Mouse (Mus musculus): ENCODE measurements around the gene Ispd.
A peak's percentile ranks its signal among the peaks of the same experiment; 100 is the strongest.
"Not testable (repeated sequence)": the region's sequence is repeated elsewhere in the genome, so short reads cannot be mapped to it uniquely, and the experiment has no call there.

Ispd gene

DNA sequence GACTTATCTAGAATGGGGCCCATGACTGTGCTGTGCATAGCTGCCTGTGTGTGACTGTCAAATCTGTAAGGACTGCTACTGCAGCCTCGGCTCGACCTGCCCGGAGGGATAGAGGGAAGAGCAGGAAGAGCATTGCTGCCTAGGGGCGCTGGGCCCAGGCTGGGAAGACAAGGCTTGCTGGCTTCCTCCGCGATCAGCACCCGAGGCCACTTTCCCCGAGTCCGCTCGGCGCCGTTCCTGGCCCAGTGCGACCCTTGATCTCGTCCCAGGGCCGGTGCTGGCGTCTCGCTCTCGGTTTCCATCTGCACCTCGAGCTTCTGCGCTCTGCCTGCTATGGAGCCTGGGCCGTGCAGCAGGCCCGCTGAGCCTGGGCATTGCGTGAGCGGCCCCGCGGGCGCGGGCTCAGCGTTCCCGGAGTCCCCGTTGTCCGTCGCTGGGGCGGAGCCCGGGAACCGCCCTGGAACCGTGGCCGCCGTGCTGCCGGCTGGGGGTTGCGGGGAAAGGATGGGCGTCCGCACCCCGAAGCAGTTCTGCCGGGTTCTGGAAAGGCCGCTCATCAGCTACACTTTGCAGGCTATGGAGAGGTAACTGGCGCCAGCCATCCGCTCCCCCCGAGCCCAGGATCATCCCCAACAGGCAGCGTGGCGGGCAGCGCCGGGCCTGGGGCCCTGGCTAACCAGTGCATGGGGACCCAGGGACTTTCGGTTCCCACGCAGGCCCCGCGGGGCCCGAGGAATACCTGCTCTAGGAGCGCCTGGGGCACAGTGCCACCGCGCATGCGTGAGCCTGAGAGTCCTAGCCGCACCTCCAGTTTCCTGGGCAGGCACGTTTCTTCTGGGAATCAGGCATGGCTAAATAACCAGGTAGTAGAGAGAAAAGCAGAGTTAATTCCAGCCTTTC, at the start of gene Ispd, which contains the start of gene D630036H23Rik:
Gene Ispd, plus strand, starts transcription at position 10 of the 900 bp plus-strand sequence.
Gene D630036H23Rik, minus strand, starts transcription at position 741 of the 900 bp plus-strand sequence.
- DNase-seq (ENCODE audit: low spot score), result peak; percentile 56

DNA sequence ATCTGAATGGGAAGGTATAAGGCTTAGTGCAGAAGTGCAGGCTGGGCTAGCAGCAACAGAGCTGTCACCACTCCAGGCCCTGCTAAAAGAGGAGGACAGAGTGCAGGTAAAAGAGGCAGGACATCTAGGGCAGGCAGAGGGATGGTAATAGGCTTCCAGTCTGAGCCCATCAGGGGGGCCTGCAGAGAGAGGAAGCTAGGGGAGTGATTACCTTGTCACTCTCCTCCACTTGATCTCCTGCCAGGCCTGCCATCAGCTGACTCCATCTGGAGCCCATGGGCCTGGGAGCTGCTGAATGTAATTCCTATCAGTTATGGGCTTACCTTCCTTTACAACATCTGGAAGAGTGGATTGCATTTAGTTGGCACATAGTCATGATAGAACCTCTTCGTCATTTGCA, 48.6 kb upstream of the Ispd start:
- no peak for DNase-seq (ENCODE audit: low spot score)

DNA sequence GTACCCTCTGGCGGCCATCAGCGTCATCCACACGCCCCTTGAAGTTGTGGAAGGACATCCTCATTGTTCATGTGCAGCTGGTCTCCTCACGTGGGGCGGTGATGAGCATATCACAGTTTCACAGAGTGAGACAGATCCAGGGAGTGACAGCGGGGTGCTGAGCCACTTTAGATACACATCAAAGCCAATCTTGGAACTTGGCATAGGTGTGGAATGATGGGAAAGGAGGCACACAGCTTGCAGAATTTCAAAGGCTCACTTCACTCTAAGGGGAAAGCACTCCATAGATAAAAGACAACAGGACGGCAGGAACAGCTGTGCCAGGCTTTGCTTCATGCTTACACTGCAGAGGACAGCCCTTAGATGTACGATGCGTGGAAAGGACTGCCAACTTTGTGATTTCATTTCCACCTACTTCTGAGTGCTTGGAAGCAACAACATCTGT, 47.4 kb upstream of the Ispd start:
- no peak for DNase-seq (ENCODE audit: low spot score)

DNA sequence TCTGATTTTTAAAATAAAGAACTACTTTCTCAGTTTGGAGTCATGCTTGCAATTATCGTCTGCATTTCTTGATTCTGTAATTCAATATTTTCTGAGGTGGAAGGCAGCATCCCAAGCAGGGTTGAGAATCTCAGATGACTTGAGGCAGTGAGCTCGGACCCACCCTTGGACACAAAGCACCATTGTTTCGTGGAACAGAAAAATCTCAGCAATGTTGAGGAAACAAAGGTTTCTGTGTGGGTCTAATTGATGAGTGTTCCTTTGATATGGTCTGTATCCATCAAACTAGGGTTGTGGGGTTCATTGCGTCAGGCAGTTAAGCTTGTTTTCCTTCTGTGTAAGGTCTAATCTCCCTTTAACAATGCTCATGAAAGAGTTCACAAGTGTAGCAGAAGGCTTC, 37.1 kb upstream of the Ispd start:
- no peak for DNase-seq (ENCODE audit: low spot score)

DNA sequence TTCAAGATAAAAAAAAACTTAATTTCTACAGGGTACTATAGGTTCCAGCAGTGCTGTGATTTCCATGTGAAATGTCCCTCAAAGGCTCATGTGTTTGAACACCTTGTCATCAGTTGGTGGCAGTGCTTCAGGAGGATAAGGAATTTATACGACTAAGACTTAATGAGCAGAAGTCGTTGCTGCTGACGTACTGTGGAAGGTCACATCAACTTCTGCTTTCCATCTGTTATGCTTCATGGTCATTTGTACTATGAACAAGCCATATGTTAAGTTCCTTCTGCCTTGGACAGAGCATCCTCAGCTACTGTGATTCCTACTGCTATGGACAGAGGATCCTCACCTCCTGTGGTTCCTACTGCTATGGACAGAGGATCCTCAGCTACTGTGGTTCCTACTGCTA, 21.2 kb upstream of the Ispd start:
- DNase-seq (ENCODE audit: low spot score), result no peak

DNA sequence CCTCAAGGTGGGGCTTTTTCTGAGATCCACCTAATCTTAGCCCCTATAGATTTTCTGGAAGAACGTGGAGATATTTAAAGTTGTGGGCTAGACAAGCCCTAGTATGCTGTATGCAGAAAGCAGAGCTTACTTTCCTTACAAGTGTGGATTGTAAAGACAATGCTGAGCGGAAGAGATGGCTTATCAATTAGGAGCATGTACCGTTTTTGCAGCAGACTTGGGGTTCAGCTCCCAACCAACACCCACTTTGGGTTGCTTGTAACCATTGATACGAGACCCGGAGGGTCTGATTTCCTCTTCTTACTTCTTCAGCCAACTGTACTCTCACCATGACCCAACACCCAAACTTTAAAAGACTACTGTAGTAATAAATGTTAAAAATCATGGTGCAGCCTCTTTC, 20.6 kb upstream of the Ispd start:
- DNase-seq (ENCODE audit: low spot score), result no peak

DNA sequence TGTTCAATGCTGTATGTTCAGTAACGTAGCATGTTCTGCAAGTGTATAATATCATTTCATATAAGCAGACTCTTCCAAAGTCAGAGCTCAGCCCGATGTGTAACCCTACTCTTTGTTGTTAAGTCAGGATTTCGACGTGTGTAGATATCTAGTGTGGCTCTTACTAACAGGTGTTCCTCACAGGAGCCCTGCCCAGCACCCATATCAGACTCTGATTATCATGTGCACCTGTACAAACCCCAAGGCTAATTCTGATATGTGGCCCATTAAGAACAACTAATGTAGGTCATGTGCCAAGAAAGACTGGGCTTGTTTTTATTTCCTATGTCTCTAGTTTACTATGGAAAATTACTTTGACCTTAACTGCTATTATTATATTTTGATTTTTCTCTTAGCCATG, 17.2 kb upstream of the Ispd start:
- DNase-seq (ENCODE audit: low spot score), result no peak

DNA sequence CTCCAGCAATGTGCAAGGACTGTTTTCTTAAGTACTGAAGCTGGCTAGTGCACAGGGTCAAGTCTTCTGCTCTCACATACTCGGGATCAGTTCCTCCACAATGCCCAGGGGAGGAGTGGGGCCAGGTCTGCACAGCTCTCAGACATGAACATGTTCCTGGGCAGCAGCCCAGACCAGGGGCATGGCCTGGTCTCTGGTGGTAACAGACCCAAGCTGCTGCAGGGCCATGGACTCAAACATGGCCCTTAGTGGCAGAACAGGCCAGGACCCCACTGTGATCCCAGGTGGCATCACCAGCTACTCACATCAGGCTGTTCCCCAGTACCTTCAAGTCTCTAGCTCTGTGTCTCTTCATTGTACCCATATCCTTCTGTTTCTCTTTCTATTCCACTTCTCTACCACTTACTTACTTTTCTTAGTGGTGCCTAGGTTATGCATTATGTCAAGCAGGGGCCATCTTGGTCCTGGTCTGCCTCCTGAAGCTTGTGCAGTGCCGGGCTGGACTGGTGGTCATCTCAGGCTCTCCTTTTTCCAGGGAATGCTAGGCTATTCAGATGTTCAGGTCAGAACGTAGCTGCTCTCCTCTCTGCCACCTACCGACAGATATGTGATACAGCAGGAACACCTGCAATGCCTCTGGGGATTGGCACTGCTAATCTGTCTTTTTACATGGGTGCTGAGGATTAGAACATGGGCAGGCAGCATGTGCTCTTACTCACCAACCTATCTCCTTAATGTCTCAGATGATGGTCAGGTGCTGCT, 7.8 kb upstream of the Ispd start:
- DNase-seq (ENCODE audit: low spot score), result no peak

DNA sequence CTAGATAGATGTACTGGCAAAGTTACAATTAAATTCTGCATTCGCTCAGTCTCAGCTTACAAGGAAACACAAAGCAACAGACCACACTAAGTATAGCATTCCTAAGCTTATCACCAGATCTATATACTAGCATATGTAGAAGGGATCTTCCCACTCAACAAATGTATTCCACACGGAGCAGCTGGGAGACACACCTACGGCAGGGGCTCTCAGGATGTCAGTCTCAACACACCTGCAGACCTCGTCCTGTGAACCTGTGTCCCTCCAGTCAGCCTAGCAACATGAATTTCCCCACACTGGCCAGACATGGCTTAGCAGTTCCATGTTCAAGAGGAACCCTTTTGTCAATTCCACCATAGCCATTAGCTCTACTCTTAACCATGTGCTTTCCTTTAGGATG, 4.9 kb upstream of the Ispd start:
- DNase-seq (ENCODE audit: low spot score), result not testable (repeated sequence)

DNA sequence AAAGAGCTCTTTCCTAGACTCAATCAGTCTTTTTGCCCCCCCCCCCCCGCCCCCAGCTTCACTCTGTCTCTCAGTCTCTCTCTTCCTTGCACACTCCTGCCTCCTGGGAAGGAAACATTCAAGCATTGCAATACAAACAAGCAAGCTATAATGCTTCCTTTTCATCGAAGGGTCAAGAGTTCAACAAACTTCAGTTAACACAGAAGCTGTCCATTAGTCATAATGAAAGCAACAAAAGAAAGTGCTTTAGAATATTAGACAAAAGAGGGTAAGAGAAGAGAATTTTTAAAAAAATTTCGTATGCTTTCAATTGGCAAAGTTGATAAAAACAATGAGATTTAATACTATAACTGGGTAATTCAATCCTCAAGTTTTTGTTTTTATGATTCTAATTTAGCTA, 996 bp upstream of the Ispd start:
- no peak for DNase-seq (ENCODE audit: low spot score)

DNA sequence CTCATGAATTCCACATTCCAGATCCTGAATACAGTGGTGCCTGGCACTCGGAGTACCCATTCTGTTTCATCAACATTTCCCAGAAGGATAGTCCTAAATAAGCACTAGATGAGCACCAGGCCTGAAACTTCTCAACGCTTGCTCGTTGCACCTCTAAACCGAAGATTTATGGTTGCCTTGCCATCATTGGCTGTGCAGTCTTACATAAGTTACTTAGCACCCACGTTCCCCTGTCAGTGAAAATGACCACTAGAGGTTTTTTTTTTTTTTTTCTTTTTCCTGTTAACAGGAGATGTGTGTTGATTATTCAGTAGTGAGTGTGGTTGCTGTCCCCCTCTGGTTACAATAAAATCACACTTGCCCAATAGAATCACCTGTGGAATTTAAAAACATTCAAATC, 444 bp upstream of the Ispd start:
- no peak for DNase-seq (ENCODE audit: low spot score)

DNA sequence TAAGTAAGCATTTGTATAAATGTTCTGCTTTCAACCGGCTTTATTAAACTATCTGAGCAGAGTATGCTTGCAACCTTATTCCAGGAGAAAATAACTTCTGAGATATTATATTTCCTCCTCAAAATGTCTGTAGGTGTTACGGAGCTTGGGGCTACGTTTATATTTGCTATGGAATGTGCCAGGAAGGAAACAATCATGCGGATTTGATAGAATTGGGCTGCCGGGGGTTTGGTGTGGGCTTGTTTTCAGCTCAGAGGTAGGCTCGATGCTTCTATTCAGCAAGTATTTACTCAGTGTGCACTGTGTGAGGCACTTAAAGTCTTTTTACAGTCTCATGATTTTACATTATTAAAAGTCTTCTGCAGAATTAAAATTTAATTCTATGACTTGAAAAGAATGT, 4.1 kb downstream of the Ispd start:
- no peak for DNase-seq (ENCODE audit: low spot score)

DNA sequence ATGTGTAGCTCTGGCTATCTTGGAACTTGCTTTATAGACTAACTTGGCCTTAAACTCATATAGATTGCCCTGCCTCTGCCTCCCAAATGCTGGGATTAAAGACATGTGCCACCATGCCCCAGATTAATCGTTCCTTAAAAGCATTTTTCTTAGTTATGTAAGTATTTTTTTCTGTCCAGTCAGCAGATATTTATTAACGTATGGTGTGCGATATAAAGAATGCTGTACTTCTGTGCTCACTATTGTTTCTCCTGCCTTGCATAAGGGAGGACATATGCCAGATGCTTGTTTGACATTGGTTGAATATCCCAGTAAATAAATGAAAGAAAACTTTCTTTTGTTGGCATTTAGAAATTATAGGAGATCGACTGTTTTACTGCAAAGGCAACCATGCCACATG, 5.7 kb downstream of the Ispd start:
- DNase-seq (ENCODE audit: low spot score), result no peak

DNA sequence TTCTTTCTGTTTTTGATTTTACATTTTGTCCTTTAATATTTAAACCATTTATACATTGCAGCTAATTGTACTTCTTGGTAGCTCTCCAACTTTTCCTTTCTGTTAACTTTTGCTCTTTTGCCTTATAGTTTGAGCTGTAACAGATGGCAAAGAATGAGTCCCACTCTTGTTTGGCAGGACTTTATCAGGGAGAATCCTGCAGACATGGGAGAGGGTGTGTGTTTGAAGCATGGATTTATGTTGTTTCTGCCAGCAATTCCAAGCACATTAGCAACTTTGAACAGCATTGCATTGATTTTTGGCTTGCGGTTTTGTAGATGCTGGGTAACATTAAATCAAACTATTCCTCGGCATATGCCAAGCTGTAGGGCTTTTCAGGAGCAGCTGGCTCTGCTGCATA, 13.9 kb downstream of the Ispd start:
- no peak for DNase-seq (ENCODE audit: low spot score)

DNA sequence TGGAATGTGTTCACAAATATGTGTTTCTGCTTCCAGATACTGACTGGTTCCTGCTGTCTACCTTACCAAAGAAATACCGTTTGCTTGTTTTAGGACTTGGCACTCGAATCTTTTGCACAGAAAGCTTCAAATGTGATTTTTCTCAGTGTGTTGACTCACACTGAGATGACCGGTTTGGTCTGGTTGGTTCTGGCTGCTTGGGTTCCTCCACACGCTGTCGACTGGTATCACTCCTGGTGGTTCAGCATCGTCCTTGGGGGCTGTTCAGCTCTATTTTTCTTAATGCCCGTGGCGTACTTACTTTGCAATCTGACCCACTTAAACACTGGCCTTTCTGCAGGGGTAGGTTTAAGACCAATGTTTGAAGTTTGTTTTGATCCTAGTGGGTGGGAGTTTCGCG, 42.4 kb downstream of the Ispd start:
- DNase-seq (ENCODE audit: low spot score), result no peak

DNA sequence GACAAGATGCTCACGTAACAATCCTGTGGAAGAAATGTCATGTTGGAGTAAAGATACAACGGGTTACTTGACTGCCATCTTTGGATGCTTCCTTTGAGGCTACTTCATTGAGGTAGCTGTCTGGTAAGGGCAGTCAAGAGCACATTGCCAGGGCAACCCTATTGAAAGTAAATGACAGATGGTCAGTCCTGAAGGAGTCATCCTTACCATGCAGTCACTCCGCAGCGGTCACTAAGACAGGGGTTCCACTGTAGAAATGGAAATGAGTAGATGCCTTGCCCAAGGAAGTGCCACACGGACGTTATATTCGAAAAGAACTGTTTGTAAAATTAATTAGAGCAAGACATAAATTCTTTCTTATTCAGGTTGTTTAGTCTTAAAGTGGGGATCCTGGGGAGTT, 44.0 kb downstream of the Ispd start:
- DNase-seq (ENCODE audit: low spot score), result no peak

DNA sequence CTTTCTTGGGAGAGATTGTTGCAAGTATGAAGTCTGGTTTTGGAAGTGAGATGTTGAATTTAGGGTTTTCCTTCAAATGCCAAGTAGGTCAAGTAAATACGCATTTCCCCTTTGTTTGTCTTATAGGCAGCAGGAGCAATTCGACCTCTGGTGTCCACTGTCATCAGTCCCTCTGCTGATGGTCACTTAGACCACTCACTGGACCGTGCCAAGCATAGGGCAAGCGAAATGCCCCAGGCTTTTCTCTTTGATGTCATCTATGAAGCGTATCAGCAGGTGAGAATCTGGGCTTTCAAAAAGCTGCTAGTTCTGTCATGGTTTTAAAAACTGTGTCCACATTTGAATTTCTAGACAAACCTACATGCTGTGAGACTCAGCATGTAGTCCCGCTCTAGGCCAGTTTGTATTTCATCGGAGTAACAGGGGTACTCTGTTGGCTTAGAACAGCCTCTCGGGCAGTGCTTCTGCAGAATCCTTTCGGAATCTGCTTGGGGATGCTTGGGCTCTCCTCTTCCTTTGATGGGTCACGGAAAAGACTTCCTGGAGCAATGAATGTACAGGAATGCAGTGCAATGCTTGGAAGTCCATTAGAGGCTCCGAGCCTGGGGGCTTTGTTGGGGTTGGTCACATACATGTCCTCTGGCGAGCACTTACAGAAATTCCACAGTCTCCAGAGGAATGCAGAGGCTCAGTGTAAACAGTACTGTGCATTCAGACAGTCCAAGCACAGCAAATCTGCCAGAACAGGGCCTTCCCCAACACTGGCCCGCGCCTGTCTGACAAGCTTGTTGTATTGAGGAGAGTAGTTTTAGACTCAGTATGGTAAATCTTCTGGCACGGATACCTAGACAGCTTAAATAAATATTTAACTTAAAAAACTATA, 45.2 kb downstream of the Ispd start:
- DNase-seq (ENCODE audit: low spot score), result no peak

DNA sequence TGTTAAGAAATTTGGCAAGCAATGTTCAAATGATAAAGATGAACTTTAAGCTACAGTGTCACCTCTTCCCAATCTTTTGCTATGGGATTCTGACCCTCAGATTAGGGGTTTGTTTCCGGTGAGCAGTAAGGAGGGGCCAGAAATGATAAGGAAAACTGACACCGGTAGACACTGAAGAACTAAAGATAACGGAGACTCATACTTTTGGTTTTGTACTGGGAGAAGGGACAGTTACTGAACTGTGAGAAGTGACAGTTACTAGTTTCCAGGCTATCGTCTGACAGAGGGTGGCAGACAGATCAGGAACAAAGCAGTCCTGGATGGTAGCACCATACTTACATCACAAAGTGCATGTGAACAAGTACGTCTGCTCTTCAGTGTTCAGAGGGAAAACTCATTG, 55.7 kb downstream of the Ispd start:
- DNase-seq (ENCODE audit: low spot score), result no peak

DNA sequence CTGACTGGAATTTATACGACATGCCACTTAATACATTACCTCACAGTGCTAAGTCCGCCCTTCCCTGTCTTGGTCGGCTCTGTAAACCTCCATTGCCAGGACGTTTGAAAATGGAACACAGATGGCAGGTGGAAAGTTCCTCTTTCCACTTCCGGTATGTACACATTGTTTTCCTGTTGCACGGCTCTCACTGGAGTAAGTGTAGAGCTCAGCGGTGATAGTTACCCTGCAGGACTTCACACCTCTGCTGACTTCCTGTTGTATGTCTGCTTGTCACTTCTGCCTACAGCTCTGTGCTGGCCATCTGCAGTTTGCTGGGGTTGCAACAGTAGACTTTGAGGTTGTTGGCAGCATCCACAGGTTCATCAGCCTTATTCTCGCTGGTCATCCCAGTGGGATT, 58.1 kb downstream of the Ispd start:
- no peak for DNase-seq (ENCODE audit: low spot score)

DNA sequence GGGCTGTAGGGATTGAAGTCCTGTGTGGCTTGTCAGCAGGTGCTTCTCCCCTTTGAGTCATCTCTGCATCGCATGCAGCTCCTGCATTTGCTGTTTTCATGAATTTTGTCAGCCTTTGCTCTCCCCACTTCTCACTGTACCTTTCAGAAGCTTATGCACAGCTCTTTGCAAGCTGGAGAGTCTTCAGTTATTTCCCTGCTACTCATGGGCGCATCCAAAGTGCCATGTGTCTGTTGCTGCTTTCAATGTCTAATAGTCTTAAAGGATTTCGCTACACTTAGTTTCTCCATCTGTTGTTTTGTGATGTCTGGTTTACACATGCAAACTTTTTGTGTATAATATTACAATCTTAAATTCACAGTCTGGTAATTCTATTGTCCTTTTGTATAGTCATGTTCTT, 74.8 kb downstream of the Ispd start:
- no peak for DNase-seq (ENCODE audit: low spot score)

DNA sequence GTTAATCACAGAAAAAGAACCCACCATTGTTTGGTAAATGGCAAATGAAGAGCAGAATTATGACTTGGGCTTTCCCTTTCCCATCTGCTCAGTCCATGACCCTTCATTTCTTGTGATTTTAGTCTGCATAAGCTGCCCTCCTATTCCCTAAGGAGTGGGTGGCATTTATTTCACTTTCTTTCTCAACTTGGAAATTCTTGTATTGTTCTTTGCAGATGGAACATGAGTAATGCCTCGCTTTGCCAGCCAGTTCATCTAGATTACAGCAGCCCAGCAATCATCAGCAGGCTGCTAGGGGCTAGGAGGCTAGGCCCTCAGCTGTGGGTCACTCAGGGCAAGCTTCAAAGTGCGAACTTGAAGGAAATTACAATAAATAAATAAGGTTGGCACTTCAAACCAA, 76.5 kb downstream of the Ispd start:
- no peak for DNase-seq (ENCODE audit: low spot score)

DNA sequence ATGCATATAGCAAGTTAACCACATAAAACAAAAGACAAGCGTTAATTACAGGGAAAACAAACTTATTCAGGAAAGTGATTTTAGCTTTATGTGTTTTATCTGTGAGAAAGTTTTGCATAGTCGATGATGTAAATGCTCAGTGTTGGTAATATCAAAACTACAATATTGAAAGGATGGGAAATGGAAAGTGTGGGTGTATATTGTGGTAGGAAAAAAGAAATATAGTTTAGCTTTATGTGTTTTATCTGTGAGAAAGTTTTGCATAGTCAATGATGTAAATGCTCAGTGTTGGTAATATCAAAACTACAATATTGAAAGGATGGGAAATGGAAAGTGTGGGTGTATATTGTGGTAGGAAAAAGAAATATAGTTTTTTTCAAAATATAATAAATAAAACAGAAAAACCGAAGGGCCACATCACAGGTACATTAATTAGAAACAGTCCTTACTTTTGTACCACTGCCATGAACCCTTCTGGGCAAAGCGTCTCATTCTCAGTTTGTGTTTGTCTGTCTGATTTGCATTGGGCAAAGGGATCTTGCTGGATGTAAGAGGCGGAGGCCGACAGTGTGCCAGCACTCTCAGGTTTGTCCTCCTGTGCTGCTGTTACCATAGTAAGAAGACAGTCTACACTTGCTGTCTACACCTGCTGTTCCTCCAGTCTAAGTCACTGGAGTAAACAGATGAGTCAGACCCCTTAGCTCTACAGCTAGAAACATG, 87.2 kb downstream of the Ispd start:
- no peak for DNase-seq (ENCODE audit: low spot score)
